Mouse (Mus musculus) heart, embryonic 12.5 days (tissue): ENCODE measurements at regions not wholly inside any gene's neighbourhood (a gene's known extent, or its start where the extent isn't known, plus 50 kb on each side); places are given as distances from the start of the nearest gene placed in this dataset.

Experiments
- ATAC-seq: fragments of 200-750 bp; cut with Nextera tagmentation; 2 replicates; pipeline ENCODE4 v1.8.0; 2017; ENCODE audit warnings: moderate TSS enrichment, moderate library complexity; ENCODE audit not compliant: insufficient number of reproducible peaks, low FRiP score
- H3K27ac ChIP-seq: fragments of 300-500 bp; sonication (generic); 2 replicates; pipeline ENCODE4 v1.5.1; 2016; ENCODE audit warnings: mild to moderate bottlenecking, moderate library complexity; ENCODE audit not compliant: poor library complexity, severe bottlenecking
- H3K27me3 ChIP-seq: fragments of 300-500 bp; sonication (generic); replicated peaks from 2 replicates; pipeline ENCODE4 v1.6.1; 2016; ENCODE audit warnings: mild to moderate bottlenecking, moderate library complexity
- H3K36me3 ChIP-seq: fragments of 300-500 bp; sonication (generic); 2 replicates; pipeline ENCODE4 v1.6.1; 2016; ENCODE audit warnings: mild to moderate bottlenecking, moderate library complexity
- H3K4me1 ChIP-seq: fragments of 300-500 bp; sonication (generic); replicated peaks from 2 replicates; pipeline ENCODE4 v1.6.1; 2016; ENCODE audit warnings: mild to moderate bottlenecking
- H3K4me2 ChIP-seq: fragments of 300-500 bp; sonication (generic); 2 replicates; pipeline ENCODE4 v1.6.1; 2016; ENCODE audit warnings: mild to moderate bottlenecking, moderate library complexity
- H3K4me3 ChIP-seq: fragments of 300-500 bp; sonication (generic); 2 replicates; pipeline ENCODE4 v1.5.1; 2016; ENCODE audit warnings: mild to moderate bottlenecking
- H3K9ac ChIP-seq: fragments of 300-500 bp; sonication (generic); 2 replicates; pipeline ENCODE4 v1.6.1; 2016; ENCODE audit warnings: mild to moderate bottlenecking, moderate library complexity
- H3K9me3 ChIP-seq: fragments of 300-500 bp; sonication (generic); replicated peaks from 2 replicates; pipeline ENCODE4 v1.6.1; 2016; ENCODE audit warnings: mild to moderate bottlenecking, moderate library complexity
- WGBS: fragments of 180-500 bp; shearing (Covaris S2); methylation state at CpG from one replicate; pipeline ENCODE4 v1.1.7; 2016; 5-methylcytosine and 5-hydroxymethylcytosine counted together

DNA sequence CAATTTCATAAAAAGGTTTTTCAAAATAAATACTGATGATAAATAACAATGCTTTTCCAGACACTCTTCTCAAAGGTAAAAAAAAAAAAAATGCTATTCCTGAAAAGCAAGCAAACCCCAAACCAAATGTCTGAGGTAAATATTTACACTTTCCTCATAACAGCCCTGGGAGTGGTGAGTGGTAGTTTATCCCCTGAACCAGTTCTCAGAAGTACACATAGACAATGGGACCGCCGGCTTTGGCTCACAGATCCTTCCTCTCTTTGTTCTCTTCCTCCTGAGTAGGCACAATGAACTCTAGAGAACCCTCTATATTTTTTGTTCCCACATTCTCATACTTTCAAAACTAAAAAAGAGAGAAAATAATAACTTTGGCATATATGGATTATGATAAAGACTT, 153.1 kb upstream of the Tars start:
- Histone ChIP-seq H3K4me2 (no peak overlapping the region), H3K4me1 (no peaks in the 10 kb centered on the region), H3K36me3 (no peaks in the 10 kb centered on the region), H3K9me3 (peaks cover 5% of the 10 kb centered on the region), H3K4me3 (no peak overlapping the region), H3K9ac (no peak overlapping the region), H3K27me3 (no peaks in the 10 kb centered on the region), H3K27ac (no peak overlapping the region)
- 68% methylated on average over 2 of the region's 2 CpGs for WGBS
- no peak for ATAC-seq

DNA sequence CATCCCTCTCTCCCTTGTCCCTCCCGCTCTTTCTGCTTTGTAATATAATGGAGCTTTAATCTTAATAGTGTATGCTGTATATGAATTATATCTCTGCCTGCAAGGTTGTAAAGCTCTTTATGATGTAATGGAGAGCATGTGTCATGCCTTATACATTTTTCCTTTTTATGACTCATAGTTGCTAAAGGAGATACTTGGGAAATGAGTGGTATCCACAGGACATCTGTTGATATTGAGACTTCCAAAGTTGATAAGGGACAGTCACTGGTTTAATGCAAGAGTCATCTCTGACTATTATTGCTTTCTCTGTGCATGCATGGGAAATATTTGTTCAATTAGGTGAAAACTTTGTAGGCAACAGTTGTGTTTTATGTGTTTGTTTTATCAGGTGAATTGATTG, 152.6 kb upstream of the Tars start:
- Histone ChIP-seq H3K4me2 (no peak overlapping the region), H3K27ac (no peak overlapping the region), H3K9me3 (peaks cover 5% of the 10 kb centered on the region), H3K9ac (no peak overlapping the region), H3K36me3 (no peaks in the 10 kb centered on the region), H3K27me3 (no peaks in the 10 kb centered on the region), H3K4me1 (no peaks in the 10 kb centered on the region), H3K4me3 (no peak overlapping the region)
- WGBS = 68% methylated on average over 1 of the region's 1 CpGs
- ATAC-seq = no peak

DNA sequence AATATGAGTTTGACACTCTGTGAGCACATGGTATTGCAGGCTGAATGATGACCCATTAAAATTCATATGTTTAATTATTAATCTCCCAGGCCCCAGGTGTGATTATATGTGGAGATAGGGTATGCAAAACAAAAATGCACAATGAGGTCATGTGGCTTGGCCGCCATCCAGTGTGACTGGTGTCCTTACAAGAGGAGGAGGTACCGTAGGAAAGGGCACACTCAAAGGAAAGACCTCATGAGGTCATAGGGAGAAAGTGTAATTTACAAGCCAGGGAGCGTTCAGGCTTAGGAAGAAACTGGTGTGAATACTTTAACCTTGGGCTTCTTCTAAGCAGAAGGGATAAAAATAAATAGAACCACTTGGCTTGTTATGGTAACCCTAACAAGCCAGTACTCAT, 140.0 kb upstream of the Tars start:
- no peak overlapping the region for H3K4me3 ChIP-seq
- WGBS = 61% methylated on average over 3 of the region's 3 CpGs
- ATAC-seq = no peak

GRCm38 (mm10) chr15:11536076-11536620, 136.7 kb upstream of the Tars start:
- H3K27ac ChIP-seq = no peak overlapping the region
- H3K9ac ChIP-seq = no peak overlapping the region
- no peaks in the 10 kb centered on the region for H3K9me3 ChIP-seq
- H3K4me1 ChIP-seq = peaks cover 6% of the 10 kb centered on the region; the same call in 1 of the 2 replicates
- ATAC-seq = no peak
- no peak overlapping the region for H3K4me2 ChIP-seq
- H3K4me3 ChIP-seq = no peak overlapping the region
- H3K27me3 ChIP-seq = no peaks in the 10 kb centered on the region
- H3K36me3 ChIP-seq = no peaks in the 10 kb centered on the region
- 70% methylated on average over 7 of the region's 7 CpGs for WGBS

More for the DNA sequence above, 140.0 kb upstream of the Tars start:
- Histone ChIP-seq H3K9ac (no peak overlapping the region), H3K36me3 (no peaks in the 10 kb centered on the region), H3K4me1 (no peaks in the 10 kb centered on the region), H3K4me2 (no peak overlapping the region), H3K9me3 (no peaks in the 10 kb centered on the region), H3K27ac (no peak overlapping the region), H3K27me3 (no peaks in the 10 kb centered on the region)

DNA sequence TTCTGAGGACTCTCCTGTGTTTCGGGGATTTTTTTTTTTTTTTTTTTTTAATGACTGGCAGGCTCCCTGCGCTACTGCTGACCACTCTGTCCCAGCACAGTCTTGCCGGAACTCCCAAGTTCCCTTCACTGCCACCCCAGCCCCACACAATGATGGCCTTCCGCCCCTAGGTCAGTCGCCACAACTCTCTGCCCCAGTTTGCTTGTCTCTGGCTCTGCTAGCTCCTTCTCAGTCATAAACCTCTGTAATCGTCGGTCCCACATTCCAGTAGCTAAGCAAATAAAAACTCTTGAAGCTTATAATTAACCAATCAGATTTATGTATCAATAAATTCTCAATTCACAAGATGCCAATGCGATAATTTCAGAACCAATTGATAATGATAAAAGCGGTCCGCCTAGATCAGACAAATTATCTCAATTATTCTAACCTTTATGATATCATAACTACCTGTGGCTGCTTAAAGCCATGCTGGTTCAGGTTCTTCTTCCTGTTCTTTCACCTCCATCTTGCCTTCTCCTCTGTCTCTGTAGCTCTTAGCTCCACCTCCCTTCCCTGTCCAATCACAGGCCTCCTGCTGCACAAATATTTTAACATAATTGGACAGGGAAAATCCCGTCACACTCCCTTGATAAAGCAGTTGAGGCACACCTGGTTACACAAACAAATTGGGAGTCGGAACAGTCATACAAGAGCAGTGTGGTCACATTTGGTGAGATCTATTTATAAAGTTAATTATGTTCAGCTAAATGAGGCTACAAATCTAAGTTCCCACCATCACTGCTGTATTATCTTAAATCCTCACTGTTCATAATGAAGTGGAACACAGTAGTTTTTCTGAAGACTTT, 135.2 kb upstream of the Tars start:
- Histone ChIP-seq H3K4me1 (peaks cover 6% of the 10 kb centered on the region; the same call in 1 of the 2 replicates), H3K36me3 (no peaks in the 10 kb centered on the region)
- WGBS = 84% methylated on average over 12 of the region's 12 CpGs

DNA sequence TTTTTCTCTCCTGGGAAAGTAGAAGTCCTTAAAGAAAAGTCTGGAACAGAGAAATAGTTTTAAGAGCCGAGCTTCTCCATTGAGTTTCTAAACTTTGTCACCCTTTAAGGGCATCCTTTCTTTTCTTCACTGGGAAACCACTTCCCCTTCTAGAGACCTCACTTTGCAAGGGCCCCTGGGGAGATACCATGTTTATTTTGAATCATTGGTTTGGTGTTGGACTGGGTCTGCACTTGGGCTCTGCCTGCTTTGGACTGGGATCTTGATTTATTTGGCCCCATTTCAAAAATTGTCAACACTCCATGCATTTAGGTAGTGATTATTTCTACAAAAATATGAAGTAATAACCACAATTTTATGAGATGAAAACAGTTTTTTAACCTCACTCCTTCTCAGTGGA, 134.2 kb upstream of the Tars start:
- no peak for ATAC-seq
- H3K4me3 ChIP-seq = no peak overlapping the region

More for the DNA sequence above, 135.2 kb upstream of the Tars start:
- Histone ChIP-seq H3K4me3 (no peak overlapping the region), H3K9me3 (no peaks in the 10 kb centered on the region), H3K4me2 (no peak overlapping the region), H3K9ac (no peak overlapping the region), H3K27ac (no peak overlapping the region), H3K27me3 (no peaks in the 10 kb centered on the region)
- no peak for ATAC-seq

DNA sequence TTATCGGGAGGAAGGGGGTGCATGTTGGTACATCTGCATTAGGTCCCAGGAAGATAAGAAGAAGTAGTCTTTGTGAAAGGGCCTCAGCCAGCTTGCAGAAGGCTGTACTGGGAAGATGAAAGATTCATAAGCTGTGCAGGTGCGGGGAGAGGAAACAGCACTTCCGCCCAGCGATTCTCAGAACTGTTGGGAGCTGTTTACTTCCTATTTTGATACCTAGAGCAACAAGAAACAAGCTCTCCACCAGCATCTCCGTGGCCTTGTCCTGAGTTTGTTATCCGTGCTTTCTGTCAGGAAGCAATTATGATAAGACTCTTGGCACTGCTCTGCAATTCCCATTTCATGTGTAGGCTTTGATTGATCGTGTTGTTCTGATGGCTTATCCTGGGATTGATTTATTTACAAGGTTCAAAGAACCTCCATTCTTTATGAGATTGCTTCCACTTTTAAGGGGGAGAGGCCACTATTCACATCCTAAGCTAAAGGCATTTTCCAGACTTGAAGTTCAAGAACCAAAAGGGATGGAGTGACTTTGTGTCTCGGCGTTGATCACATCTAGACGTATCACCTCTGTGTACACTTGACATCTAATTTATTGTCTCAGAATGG, 133.6 kb upstream of the Tars start:
- no peaks in the 10 kb centered on the region for H3K9me3 ChIP-seq
- H3K27me3 ChIP-seq = no peaks in the 10 kb centered on the region
- ATAC-seq = no peak
- 54% methylated on average over 10 of the region's 10 CpGs for WGBS
- peaks cover 6% of the 10 kb centered on the region; the same call in 1 of the 2 replicates for H3K4me1 ChIP-seq
- no peaks in the 10 kb centered on the region for H3K36me3 ChIP-seq
- no peak overlapping the region for H3K27ac ChIP-seq
- no peak overlapping the region for H3K4me3 ChIP-seq
- H3K9ac ChIP-seq = no peak overlapping the region
- H3K4me2 ChIP-seq = no peak overlapping the region

More for the DNA sequence above, 134.2 kb upstream of the Tars start:
- H3K36me3 ChIP-seq = no peaks in the 10 kb centered on the region
- H3K9ac ChIP-seq = no peak overlapping the region
- peaks cover 6% of the 10 kb centered on the region; the same call in 1 of the 2 replicates for H3K4me1 ChIP-seq
- 83% methylated on average over 1 of the region's 1 CpGs for WGBS
- H3K27ac ChIP-seq = no peak overlapping the region
- H3K9me3 ChIP-seq = no peaks in the 10 kb centered on the region
- no peak overlapping the region for H3K4me2 ChIP-seq
- no peaks in the 10 kb centered on the region for H3K27me3 ChIP-seq

GRCm38 (mm10) chr15:11532536-11532935, 133.1 kb upstream of the Tars start:
- Histone ChIP-seq H3K9me3 (no peaks in the 10 kb centered on the region), H3K27ac (no peak overlapping the region), H3K4me3 (no peak overlapping the region), H3K9ac (no peak overlapping the region), H3K4me1 (peaks cover 6% of the 10 kb centered on the region; the same call in 1 of the 2 replicates), H3K4me2 (no peak overlapping the region), H3K27me3 (no peaks in the 10 kb centered on the region), H3K36me3 (no peaks in the 10 kb centered on the region)
- ATAC-seq = no peak
- 70% methylated on average over 9 of the region's 9 CpGs for WGBS

GRCm38 (mm10) chr15:11529819-11530810, 130.7 kb upstream of the Tars start:
- Histone ChIP-seq H3K36me3 (no peaks in the 10 kb centered on the region), H3K4me1 (peaks cover 6% of the 10 kb centered on the region; the same call in 1 of the 2 replicates), H3K4me3 (no peak overlapping the region), H3K9me3 (no peaks in the 10 kb centered on the region), H3K4me2 (no peak overlapping the region), H3K27ac (no peak overlapping the region), H3K9ac (no peak overlapping the region), H3K27me3 (no peaks in the 10 kb centered on the region)
- 69% methylated on average over 8 of the region's 8 CpGs for WGBS
- ATAC-seq = no peak

DNA sequence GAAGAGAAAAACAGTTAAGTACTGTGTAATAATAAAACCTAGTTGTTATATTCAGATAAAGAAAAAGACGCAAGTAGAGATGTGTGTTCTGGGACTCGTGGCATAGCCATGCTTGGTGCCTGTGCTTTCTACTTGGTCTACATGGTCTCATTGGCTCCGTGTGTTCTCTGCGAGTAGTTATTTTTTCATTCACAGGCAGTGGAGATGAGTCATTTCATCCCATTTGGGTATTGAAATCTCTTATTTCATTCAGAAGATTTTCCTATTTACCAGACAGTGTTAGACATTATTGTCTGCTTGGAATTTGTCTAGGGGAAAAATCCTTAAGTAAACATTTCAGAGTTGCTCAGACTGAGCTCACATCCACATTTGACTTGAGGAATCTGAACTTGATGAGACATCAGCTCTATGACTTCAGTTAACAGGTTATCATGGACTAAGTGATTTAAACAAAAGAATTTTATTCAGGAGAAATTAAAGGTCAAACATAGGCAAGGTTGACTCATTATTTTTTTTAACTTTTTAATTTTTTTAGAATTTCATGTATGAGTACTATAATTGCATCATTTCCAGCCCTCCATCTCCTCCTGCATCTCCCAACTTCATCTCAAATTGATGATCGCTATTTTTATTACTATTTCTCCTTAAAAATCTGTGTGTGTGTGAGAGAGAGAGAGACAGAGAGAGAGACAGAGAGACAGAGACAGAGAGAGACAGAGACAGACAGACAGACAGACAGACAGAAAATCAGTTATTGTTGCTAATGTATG, 125.1 kb upstream of the Tars start:
- ATAC-seq = no peak
- Histone ChIP-seq H3K27me3 (no peaks in the 10 kb centered on the region), H3K9ac (no peak overlapping the region), H3K4me3 (no peak overlapping the region), H3K4me2 (no peak overlapping the region), H3K36me3 (no peaks in the 10 kb centered on the region), H3K4me1 (no peaks in the 10 kb centered on the region), H3K9me3 (no peaks in the 10 kb centered on the region), H3K27ac (no peak overlapping the region)
- WGBS = 79% methylated on average over 5 of the region's 5 CpGs
